Mouse (Mus musculus): Measurements from ENCODE around the gene Slc25a34. TPM values are rescaled to one million over a fixed set of nuclear protein-coding genes. Genes with fewer than 3 reads are reported as not detected.
A peak's percentile ranks its signal among the peaks of the same experiment; 100 is the strongest.

Gene Slc25a34
- polyA plus RNA-seq, 1 experiment from 2014 or later = not detected

- peak overlapping the region; percentile 88 for H3K4me2 ChIP-seq
- no peaks in the 10 kb centered on the region for H3K9me3 ChIP-seq
- peak; percentile 46 for ATAC-seq (ENCODE audit: insufficient number of reproducible peaks, insufficient read depth, low FRiP score, low TSS enrichment, low read depth)
- H3K36me3 ChIP-seq = peaks cover 15% of the 10 kb centered on the region
- WGBS = 2% methylated on average over 46 of the region's 57 CpGs
- H3K27ac ChIP-seq = peak overlapping the region; percentile 84
- H3K27me3 ChIP-seq = no peaks in the 10 kb centered on the region
- H3K4me1 ChIP-seq (replicated peaks) = peaks cover 26% of the 10 kb centered on the region
- peak overlapping the region; percentile 66 for H3K4me3 ChIP-seq (replicated peaks)
- H3K9ac ChIP-seq (replicated peaks) = peak overlapping the region; percentile 78
These were observed 24.1 kb downstream of the Slc25a34 start for GRCm38 (mm10) chr4:141599251-141600141.

GRCm38 (mm10) chr4:141598894-141599250, 24.7 kb downstream of the Slc25a34 start:
- H3K36me3 ChIP-seq = peaks cover 22% of the 10 kb centered on the region
- peak overlapping the region; percentile 84 for H3K27ac ChIP-seq
- no peak for ATAC-seq (ENCODE audit: insufficient number of reproducible peaks, insufficient read depth, low FRiP score, low TSS enrichment, low read depth)
- WGBS = 1% methylated on average over 9 of the region's 9 CpGs
- H3K4me2 ChIP-seq = peak overlapping the region; percentile 88
- peaks cover 23% of the 10 kb centered on the region for H3K4me1 ChIP-seq (replicated peaks)
- H3K9ac ChIP-seq (replicated peaks) = peak overlapping the region; percentile 78
- no peaks in the 10 kb centered on the region for H3K9me3 ChIP-seq
- no peaks in the 10 kb centered on the region for H3K27me3 ChIP-seq
- peak overlapping the region; percentile 66 for H3K4me3 ChIP-seq (replicated peaks)

- ATAC-seq (ENCODE audit: insufficient number of reproducible peaks, insufficient read depth, low FRiP score, low TSS enrichment, low read depth) = 0 out of 2 replicates have a peak, but pooled peaks have one; percentile 16
These were observed 25.3 kb downstream of the Slc25a34 start for GRCm38 (mm10) chr4:141598199-141598893.

GRCm38 (mm10) chr4:141596700-141597328, 26.8 kb downstream of the Slc25a34 start:
- Histone ChIP-seq H3K4me3 (replicated peaks) (no peak overlapping the region), H3K4me2 (no peak overlapping the region), H3K36me3 (peaks cover 40% of the 10 kb centered on the region), H3K9me3 (no peaks in the 10 kb centered on the region), H3K4me1 (replicated peaks) (peaks cover 23% of the 10 kb centered on the region), H3K9ac (replicated peaks) (no peak overlapping the region), H3K27ac (no peak overlapping the region), H3K27me3 (no peaks in the 10 kb centered on the region)
- 85% methylated on average over 8 of the region's 8 CpGs for WGBS
- no peak for ATAC-seq (ENCODE audit: insufficient number of reproducible peaks, insufficient read depth, low FRiP score, low TSS enrichment, low read depth)

More at GRCm38 (mm10) chr4:141598199-141598893, 25.3 kb downstream of the Slc25a34 start:
- Histone ChIP-seq H3K27ac (peak overlapping the region; percentile 84), H3K27me3 (no peaks in the 10 kb centered on the region), H3K4me1 (replicated peaks) (peaks cover 23% of the 10 kb centered on the region), H3K4me3 (replicated peaks) (peak overlapping the region; percentile 66), H3K4me2 (peak overlapping the region; percentile 88), H3K9me3 (no peaks in the 10 kb centered on the region), H3K36me3 (peaks cover 25% of the 10 kb centered on the region), H3K9ac (replicated peaks) (peak overlapping the region; percentile 78)
- WGBS = 1% methylated on average over 18 of the region's 19 CpGs

- no peaks in the 10 kb centered on the region for H3K27me3 ChIP-seq
- H3K36me3 ChIP-seq = peaks cover 51% of the 10 kb centered on the region
- WGBS = 81% methylated on average over 9 of the region's 9 CpGs
These were observed 27.9 kb downstream of the Slc25a34 start for GRCm38 (mm10) chr4:141595605-141596268.

GRCm38 (mm10) chr4:141595138-141595537, 28.5 kb downstream of the Slc25a34 start:
- no peaks in the 10 kb centered on the region; the same call in 1 of the 2 replicates for H3K9me3 ChIP-seq
- WGBS = 94% methylated on average over 11 of the region's 11 CpGs
- no peaks in the 10 kb centered on the region for H3K27me3 ChIP-seq
- H3K27ac ChIP-seq = no peak overlapping the region
- no peak overlapping the region for H3K4me2 ChIP-seq
- H3K4me3 ChIP-seq (replicated peaks) = no peak overlapping the region
- no peak for ATAC-seq (ENCODE audit: insufficient number of reproducible peaks, insufficient read depth, low FRiP score, low TSS enrichment, low read depth)
- peaks cover 18% of the 10 kb centered on the region for H3K4me1 ChIP-seq (replicated peaks)
- H3K36me3 ChIP-seq = peaks cover 56% of the 10 kb centered on the region
- H3K9ac ChIP-seq (replicated peaks) = no peak overlapping the region

More at GRCm38 (mm10) chr4:141595605-141596268, 27.9 kb downstream of the Slc25a34 start:
- Histone ChIP-seq H3K4me1 (replicated peaks) (peaks cover 23% of the 10 kb centered on the region), H3K9me3 (no peaks in the 10 kb centered on the region; the same call in 1 of the 2 replicates), H3K9ac (replicated peaks) (no peak overlapping the region), H3K4me2 (no peak overlapping the region), H3K27ac (no peak overlapping the region), H3K4me3 (replicated peaks) (no peak overlapping the region)
- no peak for ATAC-seq (ENCODE audit: insufficient number of reproducible peaks, insufficient read depth, low FRiP score, low TSS enrichment, low read depth)

GRCm38 (mm10) chr4:141591547-141591946, 32.1 kb downstream of the Slc25a34 start:
- Histone ChIP-seq H3K4me3 (replicated peaks) (no peak overlapping the region), H3K27ac (no peak overlapping the region), H3K27me3 (no peaks in the 10 kb centered on the region), H3K4me1 (replicated peaks) (no peaks in the 10 kb centered on the region), H3K36me3 (peaks cover 91% of the 10 kb centered on the region), H3K4me2 (no peak overlapping the region), H3K9ac (replicated peaks) (no peak overlapping the region), H3K9me3 (no peaks in the 10 kb centered on the region; the same call in 1 of the 2 replicates)
- 27% methylated on average over 3 of the region's 3 CpGs for WGBS
- ATAC-seq (ENCODE audit: insufficient number of reproducible peaks, insufficient read depth, low FRiP score, low TSS enrichment, low read depth) = no peak

GRCm38 (mm10) chr4:141583919-141584318, 39.7 kb downstream of the Slc25a34 start:
- Histone ChIP-seq H3K9ac (replicated peaks) (no peak overlapping the region), H3K4me3 (replicated peaks) (no peak overlapping the region), H3K4me1 (replicated peaks) (no peaks in the 10 kb centered on the region), H3K27ac (no peak overlapping the region), H3K9me3 (no peaks in the 10 kb centered on the region), H3K36me3 (peaks cover 86% of the 10 kb centered on the region), H3K27me3 (no peaks in the 10 kb centered on the region), H3K4me2 (no peak overlapping the region)
- 91% methylated on average over 8 of the region's 8 CpGs for WGBS
- no peak for ATAC-seq (ENCODE audit: insufficient number of reproducible peaks, insufficient read depth, low FRiP score, low TSS enrichment, low read depth)

- ATAC-seq (ENCODE audit: insufficient number of reproducible peaks, insufficient read depth, low FRiP score, low TSS enrichment, low read depth) = no peak
- no peaks in the 10 kb centered on the region for H3K27me3 ChIP-seq
- no peak overlapping the region for H3K4me2 ChIP-seq
- no peaks in the 10 kb centered on the region for H3K9me3 ChIP-seq
- no peak overlapping the region for H3K27ac ChIP-seq
- 93% methylated on average over 13 of the region's 13 CpGs for WGBS
- no peak overlapping the region for H3K4me3 ChIP-seq (replicated peaks)
- H3K4me1 ChIP-seq (replicated peaks) = no peaks in the 10 kb centered on the region
- peaks cover 90% of the 10 kb centered on the region for H3K36me3 ChIP-seq
- no peak overlapping the region for H3K9ac ChIP-seq (replicated peaks)
These were observed 42.6 kb downstream of the Slc25a34 start for GRCm38 (mm10) chr4:141581051-141581450.

- Histone ChIP-seq H3K9ac (replicated peaks) (no peak overlapping the region), H3K4me2 (no peak overlapping the region), H3K4me1 (replicated peaks) (no peaks in the 10 kb centered on the region; the same call in 1 of the 2 replicates), H3K27ac (no peak overlapping the region), H3K4me3 (replicated peaks) (no peak overlapping the region), H3K9me3 (no peaks in the 10 kb centered on the region), H3K27me3 (no peaks in the 10 kb centered on the region), H3K36me3 (peaks cover 72% of the 10 kb centered on the region)
- ATAC-seq (ENCODE audit: insufficient number of reproducible peaks, insufficient read depth, low FRiP score, low TSS enrichment, low read depth) = no peak
- 81% methylated on average over 3 of the region's 3 CpGs for WGBS
These were observed 44.8 kb downstream of the Slc25a34 start for GRCm38 (mm10) chr4:141578833-141579232.

Data from limb, embryonic 12.5 days (tissue).